Mouse (Mus musculus) hindbrain, embryonic 10.5 days (tissue): ENCODE results near the gene Slc35a2. TPM values are rescaled to one million over a fixed set of nuclear protein-coding genes. Genes with fewer than 3 reads are reported as not detected.
"Not testable (repeated sequence)": the region's sequence is repeated elsewhere in the genome, so short reads cannot be mapped to it uniquely, and the experiment has no call there.

ENCODE experiments used
- DNase-seq: peaks from one replicate; pipeline ENCODE4 v3.0.0-alpha.2; 2017; ENCODE audit warnings: low spot score
- H3K27ac ChIP-seq: fragments of 300-500 bp; sonication (generic); 2 replicates; pipeline ENCODE4 v1.5.1; 2016; ENCODE audit warnings: mild to moderate bottlenecking, moderate library complexity
- H3K27me3 ChIP-seq: fragments of 300-500 bp; sonication (generic); 2 replicates; pipeline ENCODE4 v1.6.1; 2016; ENCODE audit warnings: mild to moderate bottlenecking; ENCODE audit not compliant: poor library complexity, insufficient read depth, severe bottlenecking
- H3K36me3 ChIP-seq: fragments of 300-500 bp; sonication (generic); 2 replicates; pipeline ENCODE4 v1.6.1; 2016; ENCODE audit warnings: mild to moderate bottlenecking, moderate library complexity
- H3K4me1 ChIP-seq: fragments of 300-500 bp; sonication (generic); replicated peaks from 2 replicates; pipeline ENCODE4 v1.6.1; 2016; ENCODE audit warnings: mild to moderate bottlenecking
- H3K4me3 ChIP-seq: fragments of 300-500 bp; sonication (generic); 2 replicates; pipeline ENCODE4 v1.5.1; 2016; ENCODE audit warnings: mild to moderate bottlenecking, moderate library complexity
- H3K9me3 ChIP-seq: fragments of 300-500 bp; sonication (generic); 2 replicates; pipeline ENCODE4 v1.6.1; 2016; ENCODE audit warnings: mild to moderate bottlenecking, moderate library complexity
- WGBS: fragments of 180-500 bp; shearing (Covaris S2); methylation state at CpG from one replicate; pipeline ENCODE4 v1.1.7; 2016; 5-methylcytosine and 5-hydroxymethylcytosine counted together
- polyA plus RNA-seq: library from polyadenylated mRNA; unstranded; fragments of >200 nt; fragmentation: Nextera tagmentation; extraction: Ambion mirVana; gene quantifications from 2 replicates; pipeline ENCODE4 v1.2.1, GENCODE M21; 2016

The Slc35a2 gene
- polyA plus RNA-seq, 1 experiment from 2014 or later = 32.5 TPM

- no peak overlapping the region for H3K27ac ChIP-seq
- DNase-seq = no peak
- no peaks in the 10 kb centered on the region for H3K27me3 ChIP-seq
- no peaks in the 10 kb centered on the region for H3K4me1 ChIP-seq
- H3K9me3 ChIP-seq = no peaks in the 10 kb centered on the region
- H3K36me3 ChIP-seq = peaks cover 22% of the 10 kb centered on the region
- 97% methylated on average over 1 of the region's 1 CpGs for WGBS
- H3K4me3 ChIP-seq = no peak overlapping the region
Measured at GRCm38 (mm10) chrX:7867141-7867540, 16.7 kb upstream of the Slc35a2 start.

- Histone ChIP-seq H3K27ac (no peak overlapping the region), H3K4me3 (no peak overlapping the region), H3K27me3 (no peaks in the 10 kb centered on the region), H3K4me1 (no peaks in the 10 kb centered on the region), H3K9me3 (no peaks in the 10 kb centered on the region), H3K36me3 (peaks cover 36% of the 10 kb centered on the region)
- no peak for DNase-seq
- 41% methylated on average over 2 of the region's 2 CpGs for WGBS
Measured at GRCm38 (mm10) chrX:7868506-7868905, 15.3 kb upstream of the Slc35a2 start.

GRCm38 (mm10) chrX:7869826-7870225, 14.0 kb upstream of the Slc35a2 start:
- Histone ChIP-seq H3K4me1 (no peaks in the 10 kb centered on the region), H3K9me3 (no peaks in the 10 kb centered on the region), H3K36me3 (peaks cover 49% of the 10 kb centered on the region), H3K27ac (no peak overlapping the region), H3K27me3 (no peaks in the 10 kb centered on the region), H3K4me3 (no peak overlapping the region)
- 48% methylated on average over 3 of the region's 3 CpGs for WGBS
- DNase-seq = no peak

GRCm38 (mm10) chrX:7878007-7878419, 5.8 kb upstream of the Slc35a2 start, which contains the start of gene Pim2:
Pim2 (plus strand) TSS chrX:7878262.
- peak; percentile 74 for DNase-seq
- 17% methylated on average over 38 of the region's 38 CpGs for WGBS
- H3K4me3 ChIP-seq = peak within 1 kb of the TSS; percentile 60
- H3K27ac ChIP-seq = peak within 1 kb of the TSS; percentile 69; the same call in 1 of the 2 replicates
- peaks cover 29% of the 10 kb centered on the region for H3K36me3 ChIP-seq
- peaks cover 14% of the 10 kb centered on the region for H3K4me1 ChIP-seq
- H3K27me3 ChIP-seq = no peaks in the 10 kb centered on the region
- H3K9me3 ChIP-seq = no peaks in the 10 kb centered on the region

- no peaks in the 10 kb centered on the region for H3K27me3 ChIP-seq
- DNase-seq = no peak
- 21% methylated on average over 21 of the region's 21 CpGs for WGBS
- peak overlapping the region; percentile 60 for H3K4me3 ChIP-seq
- H3K36me3 ChIP-seq = peaks cover 25% of the 10 kb centered on the region
- H3K9me3 ChIP-seq = no peaks in the 10 kb centered on the region
- H3K4me1 ChIP-seq = peaks cover 14% of the 10 kb centered on the region
- H3K27ac ChIP-seq = peak overlapping the region; percentile 69; the same call in 1 of the 2 replicates
Measured at GRCm38 (mm10) chrX:7878495-7878894, 5.3 kb upstream of the Slc35a2 start.

GRCm38 (mm10) chrX:7879819-7880218, 4.0 kb upstream of the Slc35a2 start:
- Histone ChIP-seq H3K9me3 (no peaks in the 10 kb centered on the region; the same call in 1 of the 2 replicates), H3K4me1 (peaks cover 16% of the 10 kb centered on the region), H3K27me3 (no peaks in the 10 kb centered on the region), H3K36me3 (peaks cover 11% of the 10 kb centered on the region), H3K4me3 (peak overlapping the region; percentile 60), H3K27ac (no peak overlapping the region)
- DNase-seq = peak; percentile 73
- 12% methylated on average over 11 of the region's 11 CpGs for WGBS

GRCm38 (mm10) chrX:7898211-7898610, 14.4 kb downstream of the Slc35a2 start:
- Histone ChIP-seq H3K27ac (peak overlapping the region; percentile 89), H3K4me3 (peak overlapping the region; percentile 60), H3K36me3 (peaks cover 32% of the 10 kb centered on the region), H3K27me3 (no peaks in the 10 kb centered on the region), H3K4me1 (peaks cover 7% of the 10 kb centered on the region), H3K9me3 (0 out of 2 replicates have a peak, but pooled peaks cover 8% of the 10 kb centered on the region)
- no peak for DNase-seq
- WGBS = 27% methylated on average over 13 of the region's 13 CpGs

- H3K4me1 ChIP-seq = peaks cover 7% of the 10 kb centered on the region
- WGBS = 18% methylated on average over 62 of the region's 62 CpGs
- H3K36me3 ChIP-seq = peaks cover 30% of the 10 kb centered on the region
- peak within 1 kb of the TSS; percentile 60 for H3K4me3 ChIP-seq
- no peaks in the 10 kb centered on the region for H3K27me3 ChIP-seq
- peak; percentile 87 for DNase-seq
- H3K9me3 ChIP-seq = 0 out of 2 replicates have a peak, but pooled peaks cover 8% of the 10 kb centered on the region
- peak within 1 kb of the TSS; percentile 89 for H3K27ac ChIP-seq
Measured at GRCm38 (mm10) chrX:7898880-7899874, 15.3 kb downstream of the Slc35a2 start, which contains the start of the genes Pqbp1 and Timm17b. Pqbp1 (minus strand) TSS chrX:7899269. Timm17b (plus strand) TSS chrX:7899357.

GRCm38 (mm10) chrX:7904441-7904840, 20.6 kb downstream of the Slc35a2 start:
- H3K27ac ChIP-seq = no peak overlapping the region
- no peak overlapping the region for H3K4me3 ChIP-seq
- no peaks in the 10 kb centered on the region for H3K4me1 ChIP-seq
- DNase-seq = no peak
- peaks cover 34% of the 10 kb centered on the region for H3K36me3 ChIP-seq
- WGBS = 93% methylated on average over 5 of the region's 5 CpGs
- no peaks in the 10 kb centered on the region for H3K9me3 ChIP-seq
- H3K27me3 ChIP-seq = no peaks in the 10 kb centered on the region

GRCm38 (mm10) chrX:7907735-7908134, 23.9 kb downstream of the Slc35a2 start, which contains the start of gene Gm10491:
Gm10491 (minus strand) TSS chrX:7907835.
- Histone ChIP-seq H3K36me3 (peaks cover 34% of the 10 kb centered on the region), H3K4me3 (no peak within 1 kb of the TSS), H3K27ac (no peak within 1 kb of the TSS), H3K9me3 (no peaks in the 10 kb centered on the region), H3K27me3 (no peaks in the 10 kb centered on the region), H3K4me1 (no peaks in the 10 kb centered on the region)
- 87% methylated on average over 5 of the region's 5 CpGs for WGBS
- DNase-seq = no peak

- DNase-seq, H3K4me3 ChIP-seq, H3K9me3 ChIP-seq, H3K4me1 ChIP-seq, H3K27ac ChIP-seq, H3K27me3 ChIP-seq: not testable (repeated sequence)
- peaks cover 25% of the 10 kb centered on the region for H3K36me3 ChIP-seq
- 94% methylated on average over 4 of the region's 4 CpGs for WGBS
Measured at GRCm38 (mm10) chrX:7909242-7909641, 25.4 kb downstream of the Slc35a2 start, which contains the start of gene Gm10490. Gm10490 (plus strand) TSS chrX:7909542.

- Histone ChIP-seq H3K27ac (no peak overlapping the region), H3K27me3 (no peaks in the 10 kb centered on the region), H3K9me3 (no peaks in the 10 kb centered on the region), H3K4me1 (no peaks in the 10 kb centered on the region), H3K4me3 (no peak overlapping the region), H3K36me3 (peaks cover 17% of the 10 kb centered on the region)
- WGBS = 60% methylated on average over 6 of the region's 6 CpGs
- DNase-seq = no peak
Measured at GRCm38 (mm10) chrX:7910473-7910872, 26.6 kb downstream of the Slc35a2 start.

GRCm38 (mm10) chrX:7915669-7916068, 31.8 kb downstream of the Slc35a2 start:
- not testable (repeated sequence) for H3K27ac ChIP-seq, H3K9me3 ChIP-seq, H3K36me3 ChIP-seq, H3K4me3 ChIP-seq, DNase-seq
- 21% methylated on average over 3 of the region's 3 CpGs for WGBS
- H3K4me1 ChIP-seq = peaks cover 14% of the 10 kb centered on the region
- peaks cover 14% of the 10 kb centered on the region for H3K27me3 ChIP-seq
